Mouse (Mus musculus): ENCODE measurements at regions not wholly inside any gene's neighbourhood (a gene's known extent, or its start where the extent isn't known, plus 50 kb on each side); places are given as distances from the start of the nearest gene placed in this dataset.

DNA sequence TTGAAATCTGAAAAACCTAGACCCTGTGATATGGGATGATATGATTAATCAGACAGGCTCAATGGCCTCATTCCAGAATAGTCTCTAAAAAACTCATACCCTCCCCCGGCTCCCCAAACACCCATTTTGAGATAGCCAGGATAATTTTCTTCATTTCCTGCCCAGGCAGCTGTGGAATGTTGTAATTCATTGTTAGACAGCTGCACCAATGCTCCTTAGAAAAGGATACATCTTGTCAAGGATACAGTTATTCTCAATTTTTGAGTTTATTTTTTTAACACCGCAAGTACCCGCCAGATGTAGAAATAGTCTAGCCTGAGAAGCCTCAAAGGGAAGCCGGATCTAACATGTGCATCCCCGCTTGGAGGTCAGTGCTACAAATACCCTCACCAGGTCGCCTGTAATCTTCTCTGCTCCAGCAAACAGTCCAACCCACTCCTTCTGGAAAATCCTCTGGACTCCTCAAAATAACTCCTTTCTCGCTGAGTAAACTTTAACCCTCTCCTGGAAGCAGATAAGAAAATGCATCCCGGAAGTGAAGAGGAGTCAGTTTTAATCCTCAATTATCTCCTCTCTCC lies 673.1 kb downstream of the Diaph3 start:
- TF ChIP-seq GATA1 (IDR thresholded peaks at IDR 0.05; ENCODE audit: borderline replicate concordance, low read length): no peak
- no peak for TF ChIP-seq FLI1 (IDR thresholded peaks at IDR 0.05; ENCODE audit: low read length)
